Mouse (Mus musculus) pancreas, adult 10 weeks (tissue): ENCODE results near the gene Scly. TPM values are rescaled to one million over a fixed set of nuclear protein-coding genes. Genes with fewer than 3 reads are reported as not detected.

Source experiments
- polyA plus RNA-seq: library from polyadenylated mRNA; stranded (reverse); fragments of 350-450 nt; fragmentation: Illumina TruSeq; extraction: RNeasy Lipid Tissue Mini Kit (QIAGEN cat#74804); gene quantifications from one replicate; pipeline ENCODE4 v1.2.3, GENCODE M21; 2015; ENCODE audit warnings: low read depth, low replicate concordance; ENCODE audit not compliant: insufficient read depth

The Scly gene
- 13.3 TPM for polyA plus RNA-seq

DNA sequence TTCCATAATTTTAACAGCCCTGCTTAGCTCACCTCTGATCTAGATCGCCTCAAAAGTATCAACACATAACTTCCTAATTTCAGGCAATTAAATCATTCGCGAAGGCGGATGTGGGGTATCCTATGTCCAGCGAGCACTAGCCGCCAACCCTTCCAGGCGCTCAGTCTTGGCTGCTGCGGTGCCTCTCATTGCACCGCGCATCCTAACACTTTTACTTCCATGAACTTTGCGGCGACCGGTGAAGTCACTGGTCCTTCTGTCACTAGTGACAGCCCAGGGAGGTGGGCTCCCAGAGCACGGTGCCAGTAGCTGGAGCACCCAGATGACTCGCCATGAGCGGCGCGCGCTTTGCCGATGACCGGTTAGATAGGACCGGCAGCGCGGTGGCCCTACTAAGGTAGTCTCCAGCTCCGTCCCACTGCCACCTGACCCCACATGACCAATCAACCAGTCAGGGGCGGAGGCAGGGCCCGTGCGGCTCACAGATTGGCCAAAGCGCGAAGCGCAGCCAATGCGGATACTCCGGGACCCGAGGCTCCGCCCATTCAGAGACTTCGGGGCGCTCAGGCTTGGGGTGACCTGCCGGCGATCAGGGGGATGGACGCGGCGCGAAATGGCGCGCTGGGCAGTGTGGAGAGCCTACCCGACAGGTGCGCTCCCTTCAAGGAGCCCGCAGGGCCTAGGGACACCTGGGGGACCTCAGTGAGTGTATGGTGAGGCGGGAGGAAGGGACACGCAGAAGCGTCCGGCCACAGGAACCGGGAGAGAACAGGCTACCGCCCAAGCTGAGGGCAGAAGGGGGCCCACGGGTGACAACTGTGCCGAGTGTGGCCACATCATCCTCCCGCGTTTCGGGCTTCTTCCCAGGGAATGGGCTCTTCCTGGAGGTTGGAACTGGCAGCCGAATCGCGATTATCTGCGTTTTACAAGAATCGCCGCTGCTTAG is at the start of gene Scly:
TSS of gene Scly (plus strand) at position 540 of the 946 bp plus-strand sequence.

GRCm38 (mm10) chr1:91249564-91250414 is 48.3 kb upstream of the Scly start, which contains the start of gene Ube2f:
TSS of gene Ube2f (plus strand) at chr1:91250304.

GRCm38 (mm10) chr1:91321760-91322438 is 23.8 kb downstream of the Scly start, which contains the start of gene Espnl:
TSS of gene Espnl (plus strand) at chr1:91322075.

GRCm38 (mm10) chr1:91350841-91351240 is 52.7 kb downstream of the Scly start, which contains the start of gene Klhl30:
TSS of gene Klhl30 (plus strand) at chr1:91351016.

DNA sequence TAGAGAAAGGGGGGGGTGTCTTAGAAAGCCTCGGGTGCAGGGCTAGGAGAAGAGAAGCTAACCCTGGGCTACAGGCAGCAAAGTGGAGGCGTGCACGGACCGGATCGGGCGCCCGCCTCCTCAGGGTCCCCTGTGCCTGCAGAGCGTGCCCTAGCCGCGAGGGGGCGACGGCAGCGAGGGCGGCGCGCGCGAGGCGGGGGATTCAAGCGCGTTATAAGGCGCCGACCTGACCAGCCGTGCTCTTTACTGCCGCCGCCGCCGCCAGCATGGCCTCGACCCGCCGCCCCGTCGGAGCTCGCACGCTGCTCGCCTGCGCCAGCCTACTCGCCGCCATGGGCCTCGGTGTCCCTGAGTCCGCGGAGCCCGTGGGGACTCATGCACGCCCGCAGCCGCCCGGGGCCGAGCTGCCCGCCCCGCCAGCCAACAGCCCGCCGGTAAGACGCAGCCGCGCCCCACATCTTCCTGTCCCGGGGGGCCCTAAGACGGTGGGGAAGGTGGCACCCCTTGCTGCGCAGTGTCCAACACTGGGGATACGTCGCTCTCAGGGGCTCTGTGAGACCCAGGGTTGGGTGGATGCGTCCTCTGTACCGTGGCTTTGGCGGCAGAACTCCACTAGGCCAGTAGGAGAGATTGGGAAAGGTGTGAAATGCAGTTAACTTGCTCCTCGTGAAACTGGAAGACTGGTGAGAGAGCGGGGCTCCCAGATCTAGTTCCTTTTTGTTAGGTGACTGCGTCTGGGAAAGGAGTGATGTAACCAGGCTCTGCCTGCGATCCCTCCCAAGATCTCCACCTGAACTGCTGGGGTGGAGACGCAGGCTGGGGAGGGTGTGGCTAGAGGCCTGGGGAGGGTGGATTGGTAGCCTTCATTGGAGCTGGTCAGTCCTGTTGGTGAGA is 68.3 kb downstream of the Scly start, which contains the start of gene Erfe:
TSS of gene Erfe (plus strand) at position 216 of the 894 bp plus-strand sequence.

Other genes starting within 250 kb of the Scly start
- gene Rbm44, start 153.2 kb upstream of the Scly start, polyA plus RNA-seq = not detected
- gene Ramp1, start 118.5 kb upstream of the Scly start, polyA plus RNA-seq = 9.2 TPM
- gene Ube2f, start 48.0 kb upstream of the Scly start, polyA plus RNA-seq = 28.6 TPM
- 0.52 TPM for gene Espnl, start 23.7 kb downstream of the Scly start, polyA plus RNA-seq
- gene Klhl30, start 52.7 kb downstream of the Scly start, polyA plus RNA-seq = 0.78 TPM
- not detected for gene Erfe, start 68.1 kb downstream of the Scly start, polyA plus RNA-seq
- 36.3 TPM for gene Ilkap, start 100.5 kb downstream of the Scly start, polyA plus RNA-seq
- gene Hes6, start 115.7 kb downstream of the Scly start, polyA plus RNA-seq = 8.0 TPM
- gene Per2, start 161.0 kb downstream of the Scly start, polyA plus RNA-seq = 4.2 TPM
- gene Traf3ip1, start 196.3 kb downstream of the Scly start, polyA plus RNA-seq = 1.8 TPM
- 2.1 TPM for gene Asb1, start 242.2 kb downstream of the Scly start, polyA plus RNA-seq